ENCODE assay signal across 18 mouse cellular contexts in the genomic region with DNA sequence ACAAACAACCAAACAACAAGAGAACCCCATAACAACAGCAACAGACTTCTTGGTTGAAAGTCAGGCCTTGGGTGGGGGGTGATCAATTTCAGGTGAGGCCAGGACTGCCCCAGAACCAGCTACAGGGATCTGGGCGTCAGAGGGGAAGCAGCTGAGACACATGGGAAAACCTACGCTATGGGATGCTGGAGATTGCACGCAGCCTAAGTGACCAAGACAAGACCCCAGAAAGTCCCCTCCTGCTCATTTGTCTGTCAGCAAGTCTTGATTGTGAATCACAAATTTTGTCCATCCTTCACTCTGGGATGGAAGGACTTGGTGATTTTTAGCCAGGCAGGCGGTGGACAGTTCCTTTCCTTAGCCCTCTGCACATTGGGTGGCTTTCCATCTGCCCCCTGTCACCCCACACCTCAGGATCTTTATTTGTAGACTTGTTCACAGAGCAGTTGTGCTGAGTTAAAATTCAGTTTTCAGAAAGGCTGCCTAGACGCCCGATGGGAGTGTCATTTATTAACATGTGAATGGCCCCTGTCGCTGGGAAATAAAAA.
DNase-seq lines count a peak whose midpoint lies in the region; ATAC-seq and TF ChIP-seq lines count a peak whose summit lies in the region.
"Had no signal": no experiment of that assay in that cellular context is flagged by ENCODE, and none has a peak within 500 bp of the region (broad histone marks: within the 10 kb centered on the region; RNA-seq: fewer than 3 reads in every experiment).

No protein-coding gene starts in this region.

- no peak for DNase-seq in lung, postnatal 25 days (ENCODE audit: low spot score)
- peak; percentile 77 for DNase-seq in ES-CJ7 (ENCODE audit: low read depth, low spot score)
- no peak for DNase-seq in limb, embryonic 14.5 days (ENCODE audit: low spot score)
- DNase-seq in liver, embryonic 11.5 days (ENCODE audit: low spot score), result no peak
- DNase-seq in right cerebral cortex, postnatal 25 days, result no peak
- DNase-seq in cerebellum, adult 2 months, result no peak
- DNase-seq: gastrocnemius, postnatal 10 days; heart, postnatal 4 days; kidney, adult 11 months; kidney, postnatal 14 days; thymus, postnatal 14 days had no signal

- TF ChIP-seq POLR2A in limb, embryonic 14.5 days (IDR thresholded peaks at IDR 0.05; ENCODE audit: borderline replicate concordance, extremely low read depth, insufficient read depth, insufficient read length), result no peak
- no peak for TF ChIP-seq POLR2A in cerebellum, adult 2 months (IDR thresholded peaks at IDR 0.05; ENCODE audit: borderline replicate concordance, insufficient read depth, low read length)

- H3K36me3 ChIP-seq in lung, embryonic 15.5 days, result no peaks in the 10 kb centered on the region
- H3K36me3 ChIP-seq in forebrain, embryonic 12.5 days (replicated peaks), result no peaks in the 10 kb centered on the region
- H3K36me3 ChIP-seq in limb, embryonic 14.5 days (ENCODE audit: control insufficient read depth, insufficient read depth, low read length), result no peaks in the 10 kb centered on the region
- H3K36me3 ChIP-seq in liver, embryonic 11.5 days (ENCODE audit: control insufficient read depth, insufficient read depth, low read length), result no peaks in the 10 kb centered on the region
- H3K36me3 ChIP-seq: embryonic facial prominence, embryonic 12.5 days; limb, embryonic 15.5 days had no signal

- H3K9ac ChIP-seq in lung, embryonic 15.5 days, result no peak overlapping the region
- no peak overlapping the region for H3K9ac ChIP-seq in forebrain, embryonic 12.5 days
- peak overlapping the region; percentile 16; the same call in 1 of the 2 replicates for H3K9ac ChIP-seq in limb, embryonic 14.5 days (ENCODE audit: low read depth, low read length, severe bottlenecking)
- H3K9ac ChIP-seq in liver, embryonic 11.5 days (ENCODE audit: low read depth, low read length), result no peak overlapping the region
- H3K9ac ChIP-seq: embryonic facial prominence, embryonic 12.5 days; limb, embryonic 15.5 days had no signal

- H3K4me3 ChIP-seq in lung, embryonic 15.5 days, result no peak overlapping the region
- no peak overlapping the region for H3K4me3 ChIP-seq in forebrain, embryonic 12.5 days (replicated peaks)
- no peak overlapping the region for H3K4me3 ChIP-seq in limb, embryonic 14.5 days (replicated peaks; ENCODE audit: low read length)
- no peak overlapping the region for H3K4me3 ChIP-seq in liver, embryonic 11.5 days (ENCODE audit: low read depth, low read length)
- H3K4me3 ChIP-seq in cerebellum, adult 2 months (replicated peaks; ENCODE audit: insufficient read depth, low read depth, low read length), result no peak overlapping the region
- H3K4me3 ChIP-seq: embryonic facial prominence, embryonic 12.5 days; limb, embryonic 15.5 days; myocyte had no signal

- H3K4me2 ChIP-seq in lung, embryonic 15.5 days, result no peak overlapping the region
- peak overlapping the region; percentile 13; the same call in 1 of the 2 replicates for H3K4me2 ChIP-seq in forebrain, embryonic 12.5 days
- no peak overlapping the region for H3K4me2 ChIP-seq in limb, embryonic 14.5 days (replicated peaks; ENCODE audit: low read depth, low read length, severe bottlenecking)
- H3K4me2 ChIP-seq in liver, embryonic 11.5 days, result no peak overlapping the region
- H3K4me2 ChIP-seq: embryonic facial prominence, embryonic 12.5 days; heart, embryonic 11.5 days; limb, embryonic 15.5 days had no signal

- H3K9me3 ChIP-seq in lung, embryonic 15.5 days, result no peaks in the 10 kb centered on the region
- 0 out of 2 replicates have a peak, but pooled peaks cover 8% of the 10 kb centered on the region for H3K9me3 ChIP-seq in forebrain, embryonic 12.5 days
- no peaks in the 10 kb centered on the region for H3K9me3 ChIP-seq in limb, embryonic 14.5 days (ENCODE audit: control insufficient read depth, low read length)
- H3K9me3 ChIP-seq in liver, embryonic 11.5 days (ENCODE audit: control insufficient read depth, low read length), result no peaks in the 10 kb centered on the region; the same call in 1 of the 2 replicates
- H3K9me3 ChIP-seq: embryonic facial prominence, embryonic 12.5 days; limb, embryonic 15.5 days had no signal

- peak; percentile 43; the same call in 1 of the 2 replicates for ATAC-seq in lung, embryonic 15.5 days (ENCODE audit: borderline replicate concordance, extremely low read depth, low FRiP score, low TSS enrichment)
- peak; percentile 14; the same call in 1 of the 2 replicates for ATAC-seq in forebrain, embryonic 12.5 days (ENCODE audit: low FRiP score)
- no peak for ATAC-seq in limb, embryonic 14.5 days (ENCODE audit: low FRiP score, low read depth)
- no peak for ATAC-seq in liver, embryonic 11.5 days (replicated peaks; ENCODE audit: low FRiP score)
- ATAC-seq: Patski had no signal

- H3K4me1 ChIP-seq in lung, embryonic 15.5 days, result peaks cover 33% of the 10 kb centered on the region
- H3K4me1 ChIP-seq in forebrain, embryonic 12.5 days, result peaks cover 57% of the 10 kb centered on the region
- H3K4me1 ChIP-seq in limb, embryonic 14.5 days (ENCODE audit: control insufficient read depth, insufficient read depth, low read length), result peaks cover 19% of the 10 kb centered on the region
- peaks cover 5% of the 10 kb centered on the region for H3K4me1 ChIP-seq in liver, embryonic 11.5 days (replicated peaks; ENCODE audit: control insufficient read depth, insufficient read depth, low read length)
- H3K4me1 ChIP-seq in cerebellum, adult 2 months (ENCODE audit: control insufficient read depth, insufficient read depth, low read length), result no peaks in the 10 kb centered on the region

- WGBS in lung, embryonic 15.5 days, result 28% methylated on average over 7 of the region's 7 CpGs
- 6% methylated on average over 7 of the region's 7 CpGs for WGBS in forebrain, embryonic 12.5 days
- 32% methylated on average over 7 of the region's 7 CpGs for WGBS in limb, embryonic 14.5 days
- 47% methylated on average over 7 of the region's 7 CpGs for WGBS in liver, embryonic 11.5 days
- WGBS in cerebellum, adult 2 months, result 64% methylated on average over 7 of the region's 7 CpGs

- H3K27me3 ChIP-seq in lung, embryonic 15.5 days, result no peaks in the 10 kb centered on the region
- no peaks in the 10 kb centered on the region for H3K27me3 ChIP-seq in forebrain, embryonic 12.5 days
- H3K27me3 ChIP-seq in limb, embryonic 14.5 days (ENCODE audit: control insufficient read depth, insufficient read depth, low read length), result no peaks in the 10 kb centered on the region
- H3K27me3 ChIP-seq in liver, embryonic 11.5 days (replicated peaks; ENCODE audit: control insufficient read depth, insufficient read depth, low read length), result no peaks in the 10 kb centered on the region
- H3K27me3 ChIP-seq in cerebellum, adult 2 months (ENCODE audit: control insufficient read depth, insufficient read depth, low read length), result no peaks in the 10 kb centered on the region
- H3K27me3 ChIP-seq: limb, embryonic 15.5 days had no signal

- no peak for TF ChIP-seq CTCF in cerebellum, adult 2 months (IDR thresholded peaks at IDR 0.05; ENCODE audit: borderline replicate concordance, insufficient read depth, low read depth, low read length)

- H3K27ac ChIP-seq in lung, embryonic 15.5 days, result peak overlapping the region; percentile 13; the same call in 1 of the 2 replicates
- peak overlapping the region; percentile 96 for H3K27ac ChIP-seq in forebrain, embryonic 12.5 days
- H3K27ac ChIP-seq in limb, embryonic 14.5 days (replicated peaks; ENCODE audit: low read depth, low read length), result no peak overlapping the region
- no peak overlapping the region for H3K27ac ChIP-seq in liver, embryonic 11.5 days (ENCODE audit: low read depth, low read length)
- H3K27ac ChIP-seq in cerebellum, adult 2 months (ENCODE audit: insufficient read depth, low read length), result no peak overlapping the region
- H3K27ac ChIP-seq: embryonic facial prominence, embryonic 12.5 days; limb, embryonic 15.5 days had no signal

Comparison
In these comparisons a context has a peak if more than half of its experiments do, and no peak if none do; other contexts are left out.
1. ATAC-seq: peak in lung, embryonic 15.5 days (single experiment) and forebrain, embryonic 12.5 days (single experiment); none in limb, embryonic 14.5 days (single experiment) and liver, embryonic 11.5 days (single experiment).
2. H3K27ac ChIP-seq: peak in lung, embryonic 15.5 days (single experiment) and forebrain, embryonic 12.5 days (single experiment); none in limb, embryonic 14.5 days (single experiment), liver, embryonic 11.5 days (single experiment) and cerebellum, adult 2 months (single experiment).